Mouse (Mus musculus) layer of hippocampus, postnatal 10 days (tissue): Measurements from ENCODE around the gene Meaf6. TPM values are rescaled to one million over a fixed set of nuclear protein-coding genes. Genes with fewer than 3 reads are reported as not detected.

Experiments used
- DNase-seq, 2 experiments: peaks; one replicate each; pipeline ENCODE4 v3.0.0; 2021; ENCODE audit warnings: low spot score in 2 of 2
- total RNA-seq, 2 experiments: library from RNA; stranded (reverse); gene quantifications; 2 replicates each; pipeline ENCODE4 v1.2.3; 2021

Meaf6 gene
- total RNA-seq, 2 experiments from 2014 or later = 130 to 134 TPM

GRCm38 (mm10) chr4:125136303-125136888 is 51.5 kb downstream of the Meaf6 start:
- DNase-seq = no peak

DNA sequence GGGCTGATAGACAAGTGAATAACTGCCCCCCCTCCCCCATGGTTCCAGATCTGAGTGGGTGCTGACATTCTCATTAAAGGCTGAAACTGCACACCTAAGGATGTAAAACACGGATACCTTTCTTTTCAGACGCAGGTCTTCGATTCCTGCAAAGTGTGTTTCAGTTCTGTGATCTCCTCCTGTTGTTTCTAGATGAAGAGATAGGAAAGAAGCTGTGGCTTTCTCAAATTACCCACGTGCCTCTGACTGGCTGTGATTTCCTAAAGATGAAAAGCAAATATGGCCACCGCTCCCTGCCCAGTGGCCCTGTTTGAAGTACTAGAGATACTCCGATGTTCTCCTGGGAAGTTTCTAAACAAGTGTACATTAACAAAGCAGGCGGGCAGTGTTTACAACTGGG is 53.4 kb downstream of the Meaf6 start:
- DNase-seq = no peak

DNA sequence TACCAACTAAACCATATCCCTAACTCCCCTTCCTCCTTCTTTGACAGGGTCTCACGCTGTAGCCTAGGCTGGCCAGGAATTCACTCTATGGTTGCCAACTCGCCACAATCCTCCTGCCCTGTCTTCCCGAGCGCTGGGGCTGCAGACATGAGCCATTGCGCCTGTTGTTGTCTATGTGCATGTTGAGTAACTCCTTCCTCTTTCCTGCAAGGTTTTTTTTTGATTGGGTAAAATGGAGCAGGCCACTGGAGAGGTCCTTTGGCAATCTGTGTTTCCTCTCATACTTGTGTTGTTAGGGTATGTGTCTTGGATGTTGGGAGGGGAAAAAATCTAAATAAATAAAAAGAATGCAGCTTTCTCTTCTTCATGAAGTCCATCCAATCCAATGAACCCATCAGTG is 59.3 kb downstream of the Meaf6 start:
- DNase-seq = no peak

DNA sequence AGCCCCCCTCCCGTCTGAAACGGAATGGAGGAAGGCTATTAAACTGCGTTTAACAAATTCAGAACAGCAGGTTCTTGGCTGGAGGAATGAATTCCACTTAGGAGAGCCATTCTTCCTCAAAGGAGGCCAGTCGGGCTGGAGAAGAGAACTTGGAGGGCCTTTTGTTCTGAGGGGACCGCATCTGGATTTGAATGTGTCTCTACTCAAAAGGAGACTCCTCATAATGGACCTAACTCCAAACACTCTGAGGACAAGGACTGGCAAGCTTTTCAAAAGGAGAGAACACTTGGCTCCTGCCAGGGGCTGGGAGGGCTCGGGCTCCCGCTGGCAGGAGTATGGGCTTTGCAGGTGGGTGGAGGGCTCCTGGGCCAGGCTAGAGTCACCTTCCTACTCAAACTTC is 59.7 kb downstream of the Meaf6 start:
- no peak for DNase-seq

DNA sequence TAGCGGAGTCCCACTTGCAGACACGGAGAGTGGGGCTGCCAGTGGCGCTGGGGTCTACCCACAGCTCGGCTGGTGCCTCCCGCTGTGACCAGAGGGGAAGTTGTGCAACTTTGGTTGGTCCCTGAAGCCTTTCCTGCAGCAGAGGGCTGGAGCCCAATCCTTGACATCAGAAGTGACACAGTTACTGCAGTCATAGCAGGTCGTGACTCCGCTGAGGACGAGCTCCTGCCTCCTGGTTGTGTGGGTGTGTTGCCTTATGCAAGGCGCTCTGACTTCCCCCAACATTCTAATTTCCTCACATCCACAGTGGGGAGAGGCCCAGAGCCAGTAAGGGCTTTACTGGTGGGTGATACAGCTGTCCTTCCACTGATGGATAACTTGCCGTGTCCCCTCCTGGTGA is 60.3 kb downstream of the Meaf6 start:
- DNase-seq = no peak

DNA sequence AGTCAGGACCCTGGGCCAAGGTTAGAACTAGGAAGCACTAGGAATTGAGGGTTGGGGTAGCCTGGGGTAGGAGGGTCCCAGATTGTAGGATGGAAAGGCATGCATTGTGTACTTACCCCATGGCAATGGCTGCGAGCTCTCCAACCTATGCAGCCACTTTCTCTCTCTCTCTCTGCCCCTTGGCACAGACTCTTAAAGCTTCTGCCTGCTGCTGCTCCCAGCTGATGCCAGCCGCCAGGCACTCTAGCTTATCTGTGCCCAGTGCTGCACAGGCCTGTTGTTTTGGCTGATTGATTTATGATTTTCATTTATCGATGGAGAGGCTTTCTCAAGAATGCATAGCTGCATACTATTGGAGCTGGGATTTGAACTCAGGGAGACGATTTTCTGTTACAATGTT is 63.0 kb downstream of the Meaf6 start:
- DNase-seq = no peak

DNA sequence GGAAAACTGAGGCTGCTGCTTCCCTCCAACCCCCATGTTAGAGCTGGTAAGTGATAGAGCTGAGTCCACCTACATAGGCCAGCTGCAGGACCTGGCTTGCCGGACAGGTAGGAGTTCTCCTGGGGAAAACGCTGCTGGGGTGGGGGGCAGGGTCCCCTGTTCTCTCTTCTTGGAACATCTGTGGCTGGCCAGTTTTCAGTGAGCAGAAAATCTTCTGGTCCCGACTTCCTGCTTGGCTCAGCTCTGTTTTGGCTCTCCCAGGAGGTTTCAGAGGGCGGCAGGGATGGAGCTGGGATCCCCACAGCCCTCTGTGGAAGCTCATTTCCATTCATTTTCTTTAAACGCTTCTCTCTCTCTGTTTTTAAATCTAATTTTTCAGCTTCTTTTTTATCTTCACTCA is 64.5 kb downstream of the Meaf6 start:
- DNase-seq = no peak

DNA sequence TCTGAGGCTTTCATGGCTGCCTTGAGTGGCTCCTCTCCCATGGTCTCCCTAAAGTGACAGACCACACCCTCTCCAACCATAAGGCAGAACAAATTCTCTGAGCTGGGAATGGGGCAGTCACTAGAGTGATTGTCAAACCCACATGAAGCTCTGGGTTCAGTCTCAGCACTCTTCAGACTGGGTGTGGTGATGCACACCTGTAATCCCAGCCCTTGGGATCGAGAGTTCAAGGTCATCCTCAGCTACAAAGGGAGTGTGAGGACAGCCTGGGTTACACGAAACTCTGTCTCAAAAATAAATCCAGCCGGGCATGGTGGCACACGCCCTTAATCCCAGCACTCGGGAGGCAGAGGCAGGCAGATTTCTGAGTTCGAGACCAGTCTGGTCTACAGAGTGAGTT is 67.5 kb downstream of the Meaf6 start:
- DNase-seq = no peak

- no peak for DNase-seq
Measured at GRCm38 (mm10) chr4:125153659-125154241, 68.8 kb downstream of the Meaf6 start.

DNA sequence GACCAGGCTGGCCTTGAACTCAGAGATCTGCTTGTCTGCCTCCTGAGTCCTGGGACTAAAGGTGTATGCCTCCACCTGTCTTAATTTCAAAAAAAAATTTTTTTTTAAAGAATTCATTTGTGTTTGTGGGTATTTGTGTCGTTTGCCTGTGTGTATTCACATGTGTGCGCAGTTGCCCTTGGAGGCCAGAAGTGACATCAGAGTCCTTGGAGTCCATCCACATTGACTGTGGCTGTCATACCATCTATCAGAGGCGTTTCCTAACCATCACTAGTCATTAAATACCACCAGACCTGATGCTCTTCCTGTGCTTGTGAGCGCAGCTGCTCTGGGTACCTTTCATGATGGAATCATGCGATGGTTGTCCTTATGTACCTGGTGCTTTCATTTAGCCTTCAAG is 70.7 kb downstream of the Meaf6 start:
- no peak for DNase-seq

- DNase-seq = no peak
Measured at GRCm38 (mm10) chr4:125157322-125157721, 72.4 kb downstream of the Meaf6 start.

- no peak for DNase-seq
Measured at GRCm38 (mm10) chr4:125158081-125158480, 73.1 kb downstream of the Meaf6 start.

GRCm38 (mm10) chr4:125158581-125159317 is 73.8 kb downstream of the Meaf6 start:
- peak; percentile 26 to 29 for DNase-seq

- peak; percentile 94 for DNase-seq
Measured at GRCm38 (mm10) chr4:125160320-125160950, 75.5 kb downstream of the Meaf6 start.

GRCm38 (mm10) chr4:125160951-125161331 is 76.0 kb downstream of the Meaf6 start:
- DNase-seq = no peak

GRCm38 (mm10) chr4:125161392-125161791 is 76.5 kb downstream of the Meaf6 start:
- no peak for DNase-seq

- DNase-seq = no peak
Measured at GRCm38 (mm10) chr4:125162701-125163100, 77.8 kb downstream of the Meaf6 start.

Other genes with a start within 250 kb of the Meaf6 start
- gene Yrdc, start 234.5 kb upstream of the Meaf6 start, total RNA-seq = 10 to 100 TPM; 24.5 to 26.6 TPM
- 100 to 1,000 TPM; 107 to 115 TPM for gene 1110065P20Rik, start 233.9 kb upstream of the Meaf6 start, total RNA-seq
- 10 to 100 TPM; 43.5 to 48.3 TPM for gene Maneal, start 223.0 kb upstream of the Meaf6 start, total RNA-seq
- gene Epha10, start 204.2 kb upstream of the Meaf6 start, total RNA-seq = 10 to 100 TPM; 12.8 to 16.9 TPM
- 10 to 100 TPM; 19.0 to 21.8 TPM for gene 9930104L06Rik, start 148.1 kb upstream of the Meaf6 start, total RNA-seq
- gene Cdca8, start 145.8 kb upstream of the Meaf6 start, total RNA-seq = 1 to 10 TPM; 5.4 to 6.2 TPM
- gene Rspo1, start 98.7 kb upstream of the Meaf6 start, total RNA-seq = 10 to 100 TPM; 13.7 to 16.4 TPM
- 10 to 100 TPM; 73.5 to 74.9 TPM for gene Gnl2, start 68.5 kb upstream of the Meaf6 start, total RNA-seq
- gene Dnali1, start 19.4 kb upstream of the Meaf6 start, total RNA-seq = 1 to 10 TPM; 1.4 to 1.6 TPM
- 10 to 100 TPM; 12.9 TPM for gene Snip1, start 18.5 kb upstream of the Meaf6 start, total RNA-seq
- gene Zc3h12a, start 42.7 kb downstream of the Meaf6 start, total RNA-seq = under 1 TPM; 0.42 to 0.80 TPM